Mouse (Mus musculus) embryo, embryonic 10 days (tissue): Measurements from ENCODE around the gene Foxi1.
"Not testable (repeated sequence)": the region's sequence is repeated elsewhere in the genome, so short reads cannot be mapped to it uniquely, and the experiment has no call there.

Source experiments
- DNase-seq: peaks from one replicate; pipeline ENCODE4 v3.0.0-alpha.2; 2015; ENCODE audit warnings: low spot score

Gene Foxi1

GRCm38 (mm10) chr11:34207989-34208388 lies at the start of gene Foxi1:
Gene Foxi1, minus strand, starts transcription at chr11:34208089.
- DNase-seq: no peak

GRCm38 (mm10) chr11:34242979-34243378 lies 35.1 kb upstream of the Foxi1 start:
- DNase-seq: no peak

GRCm38 (mm10) chr11:34240252-34240651 lies 32.4 kb upstream of the Foxi1 start:
- no peak for DNase-seq

- DNase-seq: no peak
Measured at GRCm38 (mm10) chr11:34239691-34240090, 31.8 kb upstream of the Foxi1 start.

- DNase-seq: no peak
Measured at GRCm38 (mm10) chr11:34236885-34237284, 29.0 kb upstream of the Foxi1 start.

- DNase-seq: peak; percentile 79
Measured at GRCm38 (mm10) chr11:34236091-34236759, 28.3 kb upstream of the Foxi1 start.

- peak; percentile 87 for DNase-seq
Measured at GRCm38 (mm10) chr11:34228758-34229364, 21.0 kb upstream of the Foxi1 start.

- DNase-seq: peak; percentile 11
Measured at GRCm38 (mm10) chr11:34227180-34227579, 19.3 kb upstream of the Foxi1 start.

GRCm38 (mm10) chr11:34220596-34220995 lies 12.7 kb upstream of the Foxi1 start:
- DNase-seq: not testable (repeated sequence)

GRCm38 (mm10) chr11:34212853-34213252 lies 5.0 kb upstream of the Foxi1 start:
- DNase-seq: peak; percentile 9

GRCm38 (mm10) chr11:34202769-34203168 lies 5.1 kb downstream of the Foxi1 start:
- DNase-seq: no peak

GRCm38 (mm10) chr11:34195142-34195541 lies 12.7 kb downstream of the Foxi1 start:
- DNase-seq: no peak

GRCm38 (mm10) chr11:34194158-34194941 lies 13.5 kb downstream of the Foxi1 start:
- no peak for DNase-seq

- no peak for DNase-seq
Measured at GRCm38 (mm10) chr11:34193658-34194057, 14.2 kb downstream of the Foxi1 start.

GRCm38 (mm10) chr11:34184266-34184665 lies 23.6 kb downstream of the Foxi1 start:
- no peak for DNase-seq

GRCm38 (mm10) chr11:34181214-34182117 lies 26.4 kb downstream of the Foxi1 start:
- DNase-seq: peak; percentile 14

GRCm38 (mm10) chr11:34178752-34179151 lies 29.1 kb downstream of the Foxi1 start:
- DNase-seq: no peak

- no peak for DNase-seq
Measured at GRCm38 (mm10) chr11:34176371-34176770, 31.5 kb downstream of the Foxi1 start.

GRCm38 (mm10) chr11:34171221-34171620 lies 36.7 kb downstream of the Foxi1 start:
- DNase-seq: no peak

GRCm38 (mm10) chr11:34169464-34169894 lies 38.4 kb downstream of the Foxi1 start:
- peak; percentile 18 for DNase-seq

GRCm38 (mm10) chr11:34166392-34166791 lies 41.5 kb downstream of the Foxi1 start:
- no peak for DNase-seq

- no peak for DNase-seq
Measured at GRCm38 (mm10) chr11:34165278-34165677, 42.6 kb downstream of the Foxi1 start.
